In genomic region chr19:30554467-30554881, GRCm38 (mm10) we compare ENCODE assay signal across 8 mouse cellular contexts. TPM values are rescaled to one million over a fixed set of nuclear protein-coding genes. Genes with fewer than 3 reads are reported as not detected.
DNase-seq lines count a peak whose midpoint lies in the region; ATAC-seq and TF ChIP-seq lines count a peak whose summit lies in the region.

No protein-coding gene starts in this region.

- peak overlapping the region; percentile 43; the same call in 1 of the 2 replicates for H3K4me2 ChIP-seq in limb, embryonic 11.5 days (ENCODE audit: low read depth, severe bottlenecking)
- H3K4me2 ChIP-seq in midbrain, embryonic 13.5 days (replicated peaks), result peak overlapping the region; percentile 54
- peak overlapping the region; percentile 55 for H3K4me2 ChIP-seq in stomach, embryonic 16.5 days (ENCODE audit: low read depth, low read length)

- TF ChIP-seq POLR2A in spleen, adult 2 months (IDR thresholded peaks at IDR 0.05; ENCODE audit: low read depth, low read length), result no peak
- TF ChIP-seq POLR2A in kidney, adult 2 months (IDR thresholded peaks at IDR 0.05; ENCODE audit: low read depth, low read length), result no peak

- no peaks in the 10 kb centered on the region for H3K36me3 ChIP-seq in spleen, adult 2 months (ENCODE audit: control insufficient read depth, insufficient read depth, low read length)
- no peaks in the 10 kb centered on the region for H3K36me3 ChIP-seq in kidney, adult 2 months (ENCODE audit: control insufficient read depth, insufficient read depth, low read length)
- H3K36me3 ChIP-seq in limb, embryonic 11.5 days (ENCODE audit: control insufficient read depth, insufficient read depth, low read length), result no peaks in the 10 kb centered on the region
- H3K36me3 ChIP-seq in midbrain, embryonic 13.5 days, result no peaks in the 10 kb centered on the region
- H3K36me3 ChIP-seq in stomach, embryonic 16.5 days (ENCODE audit: control insufficient read depth, insufficient read depth, low read length), result no peaks in the 10 kb centered on the region

- TF ChIP-seq CTCF in spleen, adult 2 months (IDR thresholded peaks at IDR 0.05; ENCODE audit: extremely low read depth, insufficient read depth, insufficient read length, insufficient replicate concordance), result peak; percentile 16; the same call in 1 of the 2 replicates
- TF ChIP-seq CTCF in kidney, adult 2 months (conservative IDR thresholded peaks at IDR 0.05; ENCODE audit: insufficient read depth, insufficient read length, low read depth, low read length), result peak; percentile 86

- no peak; the same call in 1 of the 2 replicates for ATAC-seq in limb, embryonic 11.5 days (ENCODE audit: insufficient number of reproducible peaks, low FRiP score, low TSS enrichment, low read depth)
- peak; percentile 75 for ATAC-seq in midbrain, embryonic 13.5 days
- no peak for ATAC-seq in stomach, embryonic 16.5 days (ENCODE audit: insufficient read depth, low FRiP score)

- H3K27me3 ChIP-seq in spleen, adult 2 months (ENCODE audit: control insufficient read depth, insufficient read depth, low read length), result no peaks in the 10 kb centered on the region; the same call in 1 of the 2 replicates
- H3K27me3 ChIP-seq in kidney, adult 2 months (replicated peaks; ENCODE audit: control insufficient read depth, insufficient read depth, low read length), result peaks cover 4% of the 10 kb centered on the region
- H3K27me3 ChIP-seq in limb, embryonic 11.5 days (ENCODE audit: control insufficient read depth, insufficient read depth, low read length), result peaks cover 3% of the 10 kb centered on the region; the same call in 1 of the 2 replicates
- peaks cover 31% of the 10 kb centered on the region for H3K27me3 ChIP-seq in midbrain, embryonic 13.5 days
- H3K27me3 ChIP-seq in stomach, embryonic 16.5 days (ENCODE audit: control insufficient read depth, insufficient read depth, low read length), result peaks cover 34% of the 10 kb centered on the region

- no peak overlapping the region for H3K27ac ChIP-seq in spleen, adult 2 months (ENCODE audit: insufficient read depth, low read length)
- H3K27ac ChIP-seq in kidney, adult 2 months (ENCODE audit: insufficient read depth, low read depth, low read length), result no peak overlapping the region
- no peak overlapping the region for H3K27ac ChIP-seq in limb, embryonic 11.5 days (replicated peaks; ENCODE audit: low read depth, low read length)
- H3K27ac ChIP-seq in midbrain, embryonic 13.5 days, result no peak overlapping the region
- no peak overlapping the region for H3K27ac ChIP-seq in stomach, embryonic 16.5 days (ENCODE audit: low read length)

- no peaks in the 10 kb centered on the region for H3K4me1 ChIP-seq in spleen, adult 2 months (ENCODE audit: control insufficient read depth, insufficient read depth, insufficient read length)
- H3K4me1 ChIP-seq in kidney, adult 2 months (ENCODE audit: control insufficient read depth, insufficient read depth, low read length), result peaks cover under 1% of the 10 kb centered on the region; the same call in 1 of the 2 replicates
- H3K4me1 ChIP-seq in limb, embryonic 11.5 days (ENCODE audit: control insufficient read depth, insufficient read depth, low read length), result no peaks in the 10 kb centered on the region
- H3K4me1 ChIP-seq in midbrain, embryonic 13.5 days (replicated peaks), result peaks cover 17% of the 10 kb centered on the region
- peaks cover 4% of the 10 kb centered on the region; the same call in 1 of the 2 replicates for H3K4me1 ChIP-seq in stomach, embryonic 16.5 days (ENCODE audit: control insufficient read depth, insufficient read depth, low read length)

- no peak overlapping the region for H3K9ac ChIP-seq in limb, embryonic 11.5 days (ENCODE audit: low read length)
- no peak overlapping the region; the same call in 1 of the 2 replicates for H3K9ac ChIP-seq in midbrain, embryonic 13.5 days (replicated peaks)
- H3K9ac ChIP-seq in stomach, embryonic 16.5 days (ENCODE audit: low read length), result peak overlapping the region; percentile 55

- WGBS in spleen, adult 2 months, result 10% methylated on average over 12 of the region's 12 CpGs
- 2% methylated on average over 12 of the region's 12 CpGs for WGBS in kidney, adult 2 months
- WGBS in limb, embryonic 11.5 days, result under 1% methylated on average over 12 of the region's 12 CpGs
- WGBS in midbrain, embryonic 13.5 days, result under 1% methylated on average over 12 of the region's 12 CpGs
- under 1% methylated on average over 12 of the region's 12 CpGs for WGBS in stomach, embryonic 16.5 days

- H3K9me3 ChIP-seq in limb, embryonic 11.5 days (ENCODE audit: control insufficient read depth, low read length), result no peaks in the 10 kb centered on the region
- H3K9me3 ChIP-seq in midbrain, embryonic 13.5 days, result no peaks in the 10 kb centered on the region
- H3K9me3 ChIP-seq in stomach, embryonic 16.5 days (replicated peaks; ENCODE audit: control insufficient read depth, low read length), result no peaks in the 10 kb centered on the region

- peak in 1 of 2 experiments; percentile 8 for DNase-seq in spleen, adult 2 months (ENCODE audit: low read depth in 1 of 2, low spot score in 2 of 2)
- no peak for DNase-seq in spleen, adult 12 weeks (ENCODE audit: low spot score)
- peak; percentile 89 for DNase-seq in embryo, embryonic 10.5 days (ENCODE audit: low spot score)
- DNase-seq in gastrocnemius, postnatal 4 days (ENCODE audit: low spot score in 2 of 2), result peak; percentile 39 to 68
- peak; percentile 64 for DNase-seq in kidney, adult 2 months
- DNase-seq in limb, embryonic 11.5 days (ENCODE audit: low spot score), result peak; percentile 86

- no peak overlapping the region for H3K4me3 ChIP-seq in spleen, adult 2 months (ENCODE audit: extremely low read depth, insufficient read depth, insufficient read length)
- H3K4me3 ChIP-seq in kidney, adult 2 months (ENCODE audit: insufficient read depth, low read depth, low read length), result peak overlapping the region; percentile 4
- no peak overlapping the region for H3K4me3 ChIP-seq in limb, embryonic 11.5 days (ENCODE audit: low read depth, low read length)
- peak overlapping the region; percentile 32 for H3K4me3 ChIP-seq in midbrain, embryonic 13.5 days (replicated peaks)
- H3K4me3 ChIP-seq in stomach, embryonic 16.5 days (replicated peaks; ENCODE audit: low read length), result peak overlapping the region; percentile 29

RNA-seq across cellular contexts. Expression of gene Dkk1, which starts 5.0 kb away (rescaled TPM):
- polyA plus RNA-seq in spleen, adult 2 months (2012; rRNA removed), result not detected in 2 replicates
- not detected for total RNA-seq in gastrocnemius, postnatal 4 days (2021)
- 0.08 TPM in 1 of 2 replicates, not detected in the other for polyA plus RNA-seq in kidney, adult 2 months (2012; rRNA removed)
- polyA plus RNA-seq in limb, embryonic 11.5 days (2014; fragmentation: Nextera tagmentation; extraction: Ambion mirVana), result 8.4 and 8.8 TPM in 2 replicates
- polyA plus RNA-seq in midbrain, embryonic 13.5 days (2015; fragmentation: Nextera tagmentation; extraction: Ambion mirVana), result 2.3 and 4.3 TPM in 2 replicates
- polyA plus RNA-seq in stomach, embryonic 16.5 days (2015; fragmentation: Nextera tagmentation; extraction: Ambion mirVana), result 0.72 and 1.2 TPM in 2 replicates

Comparison
In these comparisons a context has a peak if more than half of its experiments do, and no peak if none do; other contexts are left out.
1. H3K4me3 ChIP-seq: peak in kidney, adult 2 months (single experiment), midbrain, embryonic 13.5 days (single experiment) and stomach, embryonic 16.5 days (single experiment); none in spleen, adult 2 months (single experiment) and limb, embryonic 11.5 days (single experiment).
2. Peak in every context shown above with its lines, with median percentiles within 50 percentile points of each other: H3K4me2 ChIP-seq.